Mouse (Mus musculus) lung, adult 2 months (tissue): ENCODE measurements around the gene Adamtsl5.
"Not testable (repeated sequence)": the region's sequence is repeated elsewhere in the genome, so short reads cannot be mapped to it uniquely, and the experiment has no call there.

Experiments used
- CTCF ChIP-seq: fragments of 200-500 bp; IDR thresholded peaks from 2 replicates; pipeline ENCODE4 v1.5.1; 2011; ENCODE audit warnings: mild to moderate bottlenecking, low read length, control low read depth; ENCODE audit not compliant: insufficient read depth
- POLR2A ChIP-seq: fragments of 200-500 bp; IDR thresholded peaks from 2 replicates; pipeline ENCODE4 v1.6.1; 2011; ENCODE audit warnings: low read depth, mild to moderate bottlenecking, control low read depth, low read length, borderline replicate concordance; ENCODE audit errors: extremely low read depth

DNA sequence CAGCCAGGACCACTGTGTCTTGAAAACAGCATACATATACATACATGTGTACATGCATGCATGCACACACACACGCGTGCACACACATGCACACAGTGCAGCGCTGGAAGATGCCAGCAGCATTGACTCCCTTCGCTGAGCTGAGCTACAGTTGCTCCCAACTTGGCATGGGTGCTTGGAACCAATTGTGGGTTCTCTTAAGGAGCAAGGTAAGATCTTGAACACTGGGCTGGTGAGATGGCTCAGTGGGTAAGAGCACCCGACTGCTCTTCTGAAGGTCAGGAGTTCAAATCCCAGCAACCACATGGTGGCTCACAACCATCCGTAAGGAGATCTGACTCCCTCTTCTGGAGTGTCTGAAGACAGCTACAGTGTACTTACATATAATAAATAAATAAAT is 2.3 kb downstream of the Adamtsl5 start:
- not testable (repeated sequence) for TF ChIP-seq POLR2A, CTCF
